Mouse (Mus musculus) heart, embryonic 10.5 days (tissue): Measurements from ENCODE around the gene Ngfr. TPM values are rescaled to one million over a fixed set of nuclear protein-coding genes. Genes with fewer than 3 reads are reported as not detected.

ENCODE experiments used
- DNase-seq: peaks from one replicate; pipeline ENCODE4 v3.0.0-alpha.2; 2017; ENCODE audit warnings: low spot score
- H3K27ac ChIP-seq: fragments of 300-500 bp; sonication (generic); 2 replicates; pipeline ENCODE4 v1.5.1; 2016; ENCODE audit warnings: mild to moderate bottlenecking
- H3K27me3 ChIP-seq: fragments of 300-500 bp; sonication (generic); 2 replicates; pipeline ENCODE4 v1.6.1; 2016; ENCODE audit warnings: mild to moderate bottlenecking; ENCODE audit not compliant: poor library complexity, insufficient read depth, severe bottlenecking
- H3K36me3 ChIP-seq: fragments of 300-500 bp; sonication (generic); 2 replicates; pipeline ENCODE4 v1.6.1; 2016; ENCODE audit warnings: mild to moderate bottlenecking, moderate library complexity
- H3K4me1 ChIP-seq: fragments of 300-500 bp; sonication (generic); 2 replicates; pipeline ENCODE4 v1.6.1; 2016; ENCODE audit warnings: mild to moderate bottlenecking
- H3K4me3 ChIP-seq: fragments of 300-500 bp; sonication (generic); 2 replicates; pipeline ENCODE4 v1.5.1; 2016; ENCODE audit warnings: mild to moderate bottlenecking, moderate library complexity
- H3K9me3 ChIP-seq: fragments of 300-500 bp; sonication (generic); 2 replicates; pipeline ENCODE4 v1.6.1; 2016; ENCODE audit warnings: mild to moderate bottlenecking, moderate library complexity
- WGBS: fragments of 180-500 bp; shearing (Covaris S2); methylation state at CpG from one replicate; pipeline ENCODE4 v1.1.7; 2016; 5-methylcytosine and 5-hydroxymethylcytosine counted together
- polyA plus RNA-seq: library from polyadenylated mRNA; unstranded; fragments of >200 nt; fragmentation: Nextera tagmentation; extraction: Ambion mirVana; gene quantifications from 2 replicates; pipeline ENCODE4 v1.2.1, GENCODE M21; 2016

Ngfr gene
- 4.5 and 9.9 TPM in 2 replicates for polyA plus RNA-seq

GRCm38 (mm10) chr11:95587423-95587951, at the start of gene Ngfr:
Ngfr (minus strand) TSS chr11:95587735.
- Histone ChIP-seq H3K4me1 (peaks cover 41% of the 10 kb centered on the region), H3K27me3 (peaks cover 100% of the 10 kb centered on the region), H3K36me3 (no peaks in the 10 kb centered on the region), H3K9me3 (no peaks in the 10 kb centered on the region), H3K4me3 (peak within 1 kb of the TSS; percentile 59), H3K27ac (peak within 1 kb of the TSS; percentile 38; the same call in 1 of the 2 replicates)
- DNase-seq = no peak
- 2% methylated on average over 34 of the region's 39 CpGs for WGBS

- Histone ChIP-seq H3K9me3 (no peaks in the 10 kb centered on the region), H3K4me1 (peaks cover 62% of the 10 kb centered on the region), H3K27me3 (peaks cover 39% of the 10 kb centered on the region), H3K36me3 (no peaks in the 10 kb centered on the region), H3K27ac (peak overlapping the region; percentile 42; the same call in 1 of the 2 replicates), H3K4me3 (no peak overlapping the region)
- WGBS = 30% methylated on average over 2 of the region's 2 CpGs
- no peak for DNase-seq
Observed at GRCm38 (mm10) chr11:95635030-95635429, 47.5 kb upstream of the Ngfr start.

- Histone ChIP-seq H3K27ac (0 out of 2 replicates have a peak overlapping the region, but pooled peaks have one; percentile 36), H3K27me3 (peaks cover 40% of the 10 kb centered on the region), H3K4me3 (no peak overlapping the region), H3K9me3 (no peaks in the 10 kb centered on the region), H3K36me3 (no peaks in the 10 kb centered on the region), H3K4me1 (peaks cover 55% of the 10 kb centered on the region)
- no peak for DNase-seq
- WGBS = 72% methylated on average over 2 of the region's 2 CpGs
Observed at GRCm38 (mm10) chr11:95633512-95634000, 46.0 kb upstream of the Ngfr start.

- Histone ChIP-seq H3K27me3 (peaks cover 50% of the 10 kb centered on the region), H3K4me3 (no peak overlapping the region), H3K4me1 (peaks cover 55% of the 10 kb centered on the region), H3K36me3 (no peaks in the 10 kb centered on the region), H3K9me3 (no peaks in the 10 kb centered on the region), H3K27ac (peak overlapping the region; percentile 36)
- peak; percentile 80 for DNase-seq
- WGBS = 54% methylated on average over 6 of the region's 6 CpGs
Observed at GRCm38 (mm10) chr11:95632474-95632873, 44.9 kb upstream of the Ngfr start.

- Histone ChIP-seq H3K9me3 (no peaks in the 10 kb centered on the region), H3K4me3 (no peak overlapping the region), H3K36me3 (no peaks in the 10 kb centered on the region), H3K27ac (peak overlapping the region; percentile 36), H3K27me3 (peaks cover 61% of the 10 kb centered on the region), H3K4me1 (peaks cover 59% of the 10 kb centered on the region)
- WGBS = 51% methylated on average over 4 of the region's 4 CpGs
- no peak for DNase-seq
Observed at GRCm38 (mm10) chr11:95631301-95631700, 43.8 kb upstream of the Ngfr start.

- DNase-seq = no peak
- 86% methylated on average over 6 of the region's 6 CpGs for WGBS
- Histone ChIP-seq H3K4me3 (no peak overlapping the region), H3K9me3 (no peaks in the 10 kb centered on the region), H3K36me3 (no peaks in the 10 kb centered on the region), H3K27ac (no peak overlapping the region), H3K4me1 (peaks cover 55% of the 10 kb centered on the region), H3K27me3 (peaks cover 68% of the 10 kb centered on the region)
Observed at GRCm38 (mm10) chr11:95630558-95630957, 43.0 kb upstream of the Ngfr start.

- Histone ChIP-seq H3K4me1 (peaks cover 37% of the 10 kb centered on the region; the same call in 1 of the 2 replicates), H3K9me3 (no peaks in the 10 kb centered on the region), H3K27me3 (peaks cover 83% of the 10 kb centered on the region), H3K36me3 (no peaks in the 10 kb centered on the region), H3K4me3 (no peak overlapping the region), H3K27ac (0 out of 2 replicates have a peak overlapping the region, but pooled peaks have one; percentile 31)
- WGBS = 25% methylated on average over 8 of the region's 8 CpGs
- no peak for DNase-seq
Observed at GRCm38 (mm10) chr11:95622426-95622825, 34.9 kb upstream of the Ngfr start.

GRCm38 (mm10) chr11:95621541-95622130, 34.1 kb upstream of the Ngfr start:
- peaks cover 35% of the 10 kb centered on the region for H3K4me1 ChIP-seq
- peaks cover 84% of the 10 kb centered on the region for H3K27me3 ChIP-seq
- WGBS = 29% methylated on average over 9 of the region's 9 CpGs

GRCm38 (mm10) chr11:95621010-95621409, 33.5 kb upstream of the Ngfr start:
- no peak overlapping the region for H3K4me3 ChIP-seq

More at GRCm38 (mm10) chr11:95621541-95622130, 34.1 kb upstream of the Ngfr start:
- H3K27ac ChIP-seq = 0 out of 2 replicates have a peak overlapping the region, but pooled peaks have one; percentile 31
- H3K4me3 ChIP-seq = no peak overlapping the region
- no peaks in the 10 kb centered on the region for H3K36me3 ChIP-seq
- H3K9me3 ChIP-seq = no peaks in the 10 kb centered on the region
- DNase-seq = no peak

GRCm38 (mm10) chr11:95619886-95620444, 32.4 kb upstream of the Ngfr start:
- Histone ChIP-seq H3K4me1 (peaks cover 33% of the 10 kb centered on the region), H3K36me3 (no peaks in the 10 kb centered on the region), H3K27me3 (peaks cover 77% of the 10 kb centered on the region), H3K27ac (no peak overlapping the region), H3K4me3 (no peak overlapping the region), H3K9me3 (no peaks in the 10 kb centered on the region)
- no peak for DNase-seq
- 75% methylated on average over 5 of the region's 5 CpGs for WGBS

More at GRCm38 (mm10) chr11:95621010-95621409, 33.5 kb upstream of the Ngfr start:
- Histone ChIP-seq H3K27me3 (peaks cover 83% of the 10 kb centered on the region), H3K9me3 (no peaks in the 10 kb centered on the region), H3K4me1 (peaks cover 33% of the 10 kb centered on the region), H3K36me3 (no peaks in the 10 kb centered on the region), H3K27ac (no peak overlapping the region)
- WGBS = 41% methylated on average over 4 of the region's 4 CpGs
- no peak for DNase-seq

GRCm38 (mm10) chr11:95619081-95619480, 31.5 kb upstream of the Ngfr start:
- Histone ChIP-seq H3K27me3 (peaks cover 80% of the 10 kb centered on the region), H3K9me3 (no peaks in the 10 kb centered on the region), H3K4me1 (peaks cover 33% of the 10 kb centered on the region), H3K4me3 (no peak overlapping the region), H3K27ac (no peak overlapping the region), H3K36me3 (no peaks in the 10 kb centered on the region)
- no peak for DNase-seq
- 58% methylated on average over 3 of the region's 3 CpGs for WGBS

GRCm38 (mm10) chr11:95617785-95618465, 30.4 kb upstream of the Ngfr start:
- H3K9me3 ChIP-seq = no peaks in the 10 kb centered on the region
- H3K4me3 ChIP-seq = no peak overlapping the region
- no peak for DNase-seq
- H3K27ac ChIP-seq = no peak overlapping the region
- H3K27me3 ChIP-seq = peaks cover 75% of the 10 kb centered on the region
- whole genome bisulfite sequencing = 57% methylated on average over 19 of the region's 19 CpGs
- no peaks in the 10 kb centered on the region for H3K36me3 ChIP-seq
- H3K4me1 ChIP-seq = peaks cover 33% of the 10 kb centered on the region

- Histone ChIP-seq H3K9me3 (no peaks in the 10 kb centered on the region), H3K4me1 (peaks cover 42% of the 10 kb centered on the region), H3K27ac (no peak overlapping the region), H3K36me3 (no peaks in the 10 kb centered on the region), H3K4me3 (no peak overlapping the region), H3K27me3 (peaks cover 78% of the 10 kb centered on the region)
- DNase-seq = no peak
- 79% methylated on average over 8 of the region's 8 CpGs for WGBS
Observed at GRCm38 (mm10) chr11:95614739-95615138, 27.2 kb upstream of the Ngfr start.
